Mouse (Mus musculus) liver, embryonic 11.5 days (tissue): ENCODE measurements around the gene Sec11a. TPM values are rescaled to one million over a fixed set of nuclear protein-coding genes. Genes with fewer than 3 reads are reported as not detected.

ENCODE experiments used
- ATAC-seq: fragments of 200-750 bp; cut with Nextera tagmentation; replicated peaks from 2 replicates; pipeline ENCODE4 v1.8.0; 2017; ENCODE audit warnings: moderate number of reproducible peaks, mild to moderate bottlenecking, moderate TSS enrichment, moderate library complexity; ENCODE audit not compliant: low FRiP score
- DNase-seq: peaks from one replicate; pipeline ENCODE4 v3.0.0-alpha.2; 2017; ENCODE audit warnings: low spot score
- H3K27ac ChIP-seq: fragments of 300-500 bp; sonication (generic); 2 replicates; pipeline ENCODE4 v1.5.1; 2014; ENCODE audit warnings: mild to moderate bottlenecking, low read depth, low read length, control low read depth
- H3K27me3 ChIP-seq: fragments of 300-500 bp; sonication (generic); replicated peaks from 2 replicates; pipeline ENCODE4 v1.6.1; 2014; ENCODE audit warnings: low read length, mixed read lengths; ENCODE audit not compliant: control insufficient read depth, insufficient read depth
- H3K36me3 ChIP-seq: fragments of 300-500 bp; sonication (generic); 2 replicates; pipeline ENCODE4 v1.6.1; 2014; ENCODE audit warnings: mild to moderate bottlenecking, low read length, moderate library complexity, mixed read lengths; ENCODE audit not compliant: control insufficient read depth, insufficient read depth
- H3K4me1 ChIP-seq: fragments of 300-500 bp; sonication (generic); replicated peaks from 2 replicates; pipeline ENCODE4 v1.6.1; 2014; ENCODE audit warnings: low read length, mixed read lengths; ENCODE audit not compliant: control insufficient read depth, insufficient read depth
- H3K4me2 ChIP-seq: fragments of 300-500 bp; sonication (generic); 2 replicates; pipeline ENCODE4 v1.6.1; 2014; ENCODE audit warnings: mild to moderate bottlenecking, control low read depth, moderate library complexity
- H3K4me3 ChIP-seq: fragments of 300-500 bp; sonication (generic); 2 replicates; pipeline ENCODE4 v1.5.1; 2014; ENCODE audit warnings: low read depth, low read length, control low read depth
- H3K9ac ChIP-seq: fragments of 300-500 bp; sonication (generic); 2 replicates; pipeline ENCODE4 v1.6.1; 2014; ENCODE audit warnings: low read depth, low read length, control low read depth
- H3K9me3 ChIP-seq: fragments of 300-500 bp; sonication (generic); 2 replicates; pipeline ENCODE4 v1.6.1; 2016; ENCODE audit warnings: low read length, inconsistent platforms, mixed read lengths; ENCODE audit not compliant: control insufficient read depth
- WGBS: fragments of 180-500 bp; shearing (Covaris S2); extraction: QIAGEN DNeasy Blood & Tissue Kit; methylation state at CpG from one replicate; pipeline ENCODE4 v1.1.7; 2014; 5-methylcytosine and 5-hydroxymethylcytosine counted together
- polyA plus RNA-seq: library from polyadenylated mRNA; unstranded; fragments of >200 nt; fragmentation: Nextera tagmentation; extraction: Ambion mirVana; gene quantifications from 2 replicates; pipeline ENCODE4 v1.2.1, GENCODE M21; 2014

The Sec11a gene
- polyA plus RNA-seq, 1 experiment from 2014 or later: 180 TPM

- Histone ChIP-seq H3K4me1 (peaks cover 32% of the 10 kb centered on the region), H3K36me3 (peaks cover 9% of the 10 kb centered on the region), H3K9ac (no peak overlapping the region), H3K27ac (peak overlapping the region; percentile 71; the same call in 1 of the 2 replicates), H3K4me3 (no peak overlapping the region), H3K27me3 (no peaks in the 10 kb centered on the region), H3K4me2 (peak overlapping the region; percentile 40), H3K9me3 (no peaks in the 10 kb centered on the region)
- DNase-seq (no peak), ATAC-seq (no peak)
- 32% methylated on average over 8 of the region's 8 CpGs for WGBS
Observed at GRCm38 (mm10) chr7:80864831-80865230, 82.7 kb downstream of the Sec11a start.

GRCm38 (mm10) chr7:80864151-80864550, 83.4 kb downstream of the Sec11a start:
- Histone ChIP-seq H3K36me3 (peaks cover 9% of the 10 kb centered on the region), H3K4me2 (no peak overlapping the region; the same call in 1 of the 2 replicates)
- 63% methylated on average over 1 of the region's 1 CpGs for WGBS

GRCm38 (mm10) chr7:80863520-80863919, 84.1 kb downstream of the Sec11a start:
- H3K36me3 ChIP-seq: peaks cover 8% of the 10 kb centered on the region
- DNase-seq: no peak
- H3K9ac ChIP-seq: no peak overlapping the region
- H3K4me3 ChIP-seq: no peak overlapping the region
- no peak overlapping the region for H3K4me2 ChIP-seq
- ATAC-seq: no peak
- no peaks in the 10 kb centered on the region for H3K9me3 ChIP-seq
- H3K27me3 ChIP-seq: no peaks in the 10 kb centered on the region
- H3K4me1 ChIP-seq: peaks cover 32% of the 10 kb centered on the region
- H3K27ac ChIP-seq: no peak overlapping the region
- 88% methylated on average over 5 of the region's 5 CpGs for WGBS

More at GRCm38 (mm10) chr7:80864151-80864550, 83.4 kb downstream of the Sec11a start:
- Histone ChIP-seq H3K27me3 (no peaks in the 10 kb centered on the region), H3K9ac (no peak overlapping the region), H3K27ac (no peak overlapping the region; the same call in 1 of the 2 replicates), H3K9me3 (no peaks in the 10 kb centered on the region), H3K4me3 (no peak overlapping the region), H3K4me1 (peaks cover 32% of the 10 kb centered on the region)
- ATAC-seq (no peak), DNase-seq (no peak)

GRCm38 (mm10) chr7:80862475-80862874, 85.1 kb downstream of the Sec11a start:
- H3K4me2 ChIP-seq: no peak overlapping the region
- 72% methylated on average over 2 of the region's 2 CpGs for WGBS

DNA sequence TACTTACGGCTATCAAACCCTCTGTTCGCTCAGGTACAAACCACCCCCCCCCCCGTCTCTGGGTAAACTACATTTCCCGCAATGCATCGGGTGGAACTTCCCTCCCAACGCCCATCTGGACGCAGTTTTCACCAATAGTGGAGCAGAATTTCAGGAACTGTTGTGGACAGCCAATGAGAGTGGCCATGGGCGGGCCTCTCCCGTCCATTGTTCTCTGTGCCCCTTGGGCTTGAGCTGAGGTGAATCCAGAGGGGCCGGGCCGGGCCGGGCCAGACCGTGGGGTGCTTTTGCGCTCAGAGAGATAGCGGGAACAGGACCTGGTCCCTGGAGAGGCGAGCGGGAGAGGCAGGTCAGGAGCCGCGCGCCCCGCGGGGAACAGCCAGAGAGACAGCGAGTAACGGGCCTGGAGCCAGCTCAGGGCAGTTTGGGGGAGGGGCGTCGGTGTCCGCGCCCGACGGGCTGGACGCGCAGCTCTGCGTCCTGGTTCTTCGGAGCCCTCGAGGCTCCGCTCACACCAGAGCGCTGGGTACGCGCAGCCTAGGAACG, 86.8 kb downstream of the Sec11a start, which contains the start of gene Zscan2:
Gene Zscan2 (plus strand): TSS at position 192 of the 546 bp plus-strand sequence.
- Histone ChIP-seq H3K4me1 (peaks cover 24% of the 10 kb centered on the region), H3K9ac (peak within 1 kb of the TSS; percentile 90), H3K27ac (no peak within 1 kb of the TSS), H3K36me3 (0 out of 2 replicates have a peak, but pooled peaks cover under 1% of the 10 kb centered on the region), H3K4me2 (peak within 1 kb of the TSS; percentile 95), H3K4me3 (peak within 1 kb of the TSS; percentile 91), H3K9me3 (no peaks in the 10 kb centered on the region), H3K27me3 (no peaks in the 10 kb centered on the region)
- under 1% methylated on average over 40 of the region's 40 CpGs for WGBS
- DNase-seq (peak; percentile 92), ATAC-seq (peak; percentile 97)

More at GRCm38 (mm10) chr7:80862475-80862874, 85.1 kb downstream of the Sec11a start:
- Histone ChIP-seq H3K9ac (no peak overlapping the region), H3K27me3 (no peaks in the 10 kb centered on the region), H3K4me1 (peaks cover 32% of the 10 kb centered on the region), H3K9me3 (no peaks in the 10 kb centered on the region), H3K4me3 (no peak overlapping the region), H3K36me3 (peaks cover 2% of the 10 kb centered on the region; the same call in 1 of the 2 replicates), H3K27ac (no peak overlapping the region)
- no peak for ATAC-seq
- DNase-seq: no peak

GRCm38 (mm10) chr7:80860227-80860626, 87.4 kb downstream of the Sec11a start:
- ATAC-seq: peak; percentile 55
- Histone ChIP-seq H3K9ac (peak overlapping the region; percentile 42; the same call in 1 of the 2 replicates), H3K27me3 (no peaks in the 10 kb centered on the region), H3K27ac (no peak overlapping the region), H3K4me1 (peaks cover 22% of the 10 kb centered on the region), H3K4me2 (peak overlapping the region; percentile 95), H3K36me3 (no peaks in the 10 kb centered on the region), H3K9me3 (no peaks in the 10 kb centered on the region), H3K4me3 (peak overlapping the region; percentile 91)
- under 1% methylated on average over 13 of the region's 13 CpGs for WGBS
- peak; percentile 62 for DNase-seq

- DNase-seq (peak; percentile 65), ATAC-seq (0 out of 2 replicates have a peak, but pooled peaks have one; percentile 31)
- H3K27ac ChIP-seq: no peak overlapping the region
- no peaks in the 10 kb centered on the region for H3K27me3 ChIP-seq
- WGBS: 18% methylated on average over 6 of the region's 6 CpGs
- no peaks in the 10 kb centered on the region for H3K36me3 ChIP-seq
- H3K9ac ChIP-seq: no peak overlapping the region
- H3K4me1 ChIP-seq: peaks cover 12% of the 10 kb centered on the region
- H3K9me3 ChIP-seq: no peaks in the 10 kb centered on the region
- no peak overlapping the region for H3K4me2 ChIP-seq
- no peak overlapping the region for H3K4me3 ChIP-seq
Observed at GRCm38 (mm10) chr7:80857181-80857580, 90.4 kb downstream of the Sec11a start.

DNA sequence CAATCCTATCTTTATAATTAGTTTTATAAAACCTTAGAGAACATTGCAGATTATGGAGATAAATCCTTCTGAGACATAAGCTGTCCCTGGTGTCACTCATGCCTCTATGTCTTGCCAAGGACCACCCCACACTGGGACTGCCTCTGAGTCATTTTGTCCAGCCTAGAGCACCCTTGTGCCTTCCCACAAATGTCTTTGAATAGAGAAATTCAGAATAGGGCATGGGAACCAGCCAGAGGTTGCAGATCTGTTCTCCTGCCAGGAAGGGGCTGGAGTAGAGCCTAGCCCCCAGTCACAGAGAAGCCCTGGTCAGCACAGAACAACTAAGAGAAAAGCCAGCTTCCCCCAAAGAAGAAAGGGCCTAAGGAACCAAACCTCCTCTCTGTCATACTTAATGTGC, 92.3 kb downstream of the Sec11a start:
- H3K27me3 ChIP-seq: no peaks in the 10 kb centered on the region
- H3K9ac ChIP-seq: no peak overlapping the region
- no peaks in the 10 kb centered on the region for H3K9me3 ChIP-seq
- H3K4me3 ChIP-seq: no peak overlapping the region
- no peaks in the 10 kb centered on the region for H3K36me3 ChIP-seq
- no peak overlapping the region for H3K27ac ChIP-seq
- 0 out of 2 replicates have a peak, but pooled peaks cover 2% of the 10 kb centered on the region for H3K4me1 ChIP-seq
- ATAC-seq (no peak), DNase-seq (no peak)
- no peak overlapping the region for H3K4me2 ChIP-seq
